Mouse (Mus musculus): ENCODE measurements around the gene Olfr180.

The Olfr180 gene

GRCm38 (mm10) chr16:58929292-58929691 is at the start of gene Olfr180:
Gene Olfr180 (minus strand): TSS chr16:58929392.
- no peak for DNase-seq (ENCODE audit: low spot score)

- DNase-seq (ENCODE audit: low spot score), result no peak
Observed at GRCm38 (mm10) chr16:58928655-58929054, 537 bp downstream of the Olfr180 start, which contains the start of gene Olfr181. Gene Olfr181 (minus strand): TSS chr16:58928755.

GRCm38 (mm10) chr16:58891963-58892362 is 37.2 kb downstream of the Olfr180 start, which contains the start of gene Olfr178:
Gene Olfr178 (minus strand): TSS chr16:58892063.
- DNase-seq (ENCODE audit: low spot score), result no peak

- peak; percentile 7 for DNase-seq (ENCODE audit: low spot score)
Observed at GRCm38 (mm10) chr16:58884416-58884815, 44.8 kb downstream of the Olfr180 start.

GRCm38 (mm10) chr16:58874668-58875067 is 54.5 kb downstream of the Olfr180 start, which contains the start of gene Olfr177:
Gene Olfr177 (minus strand): TSS chr16:58874768.
- DNase-seq (ENCODE audit: low spot score), result no peak

All from left cerebral cortex, adult 11 months (tissue).